Mouse (Mus musculus) kidney, embryonic 16.5 days (tissue): ENCODE data around the gene Smim4. TPM values are rescaled to one million over a fixed set of nuclear protein-coding genes. Genes with fewer than 3 reads are reported as not detected.

ENCODE experiments used
- ATAC-seq: fragments of 200-750 bp; cut with Nextera tagmentation; 2 replicates; pipeline ENCODE4 v1.8.0; 2017; ENCODE audit warnings: moderate TSS enrichment; ENCODE audit not compliant: low FRiP score, low TSS enrichment
- H3K27ac ChIP-seq: fragments of 300-500 bp; sonication (generic); 2 replicates; pipeline ENCODE4 v1.5.1; 2014; ENCODE audit warnings: low read length
- H3K27me3 ChIP-seq: fragments of 300-500 bp; sonication (generic); 2 replicates; pipeline ENCODE4 v1.6.1; 2014; ENCODE audit warnings: low read length, control low read depth, mixed read lengths; ENCODE audit not compliant: insufficient read depth
- H3K36me3 ChIP-seq: fragments of 300-500 bp; sonication (generic); 2 replicates; pipeline ENCODE4 v1.6.1; 2014; ENCODE audit warnings: low read length, control low read depth, mixed read lengths; ENCODE audit not compliant: insufficient read depth
- H3K4me1 ChIP-seq: fragments of 300-500 bp; sonication (generic); 2 replicates; pipeline ENCODE4 v1.6.1; 2014; ENCODE audit warnings: low read length, control low read depth, mixed read lengths; ENCODE audit not compliant: insufficient read depth
- H3K4me2 ChIP-seq: fragments of 300-500 bp; sonication (generic); replicated peaks from 2 replicates; pipeline ENCODE4 v1.6.1; 2014; ENCODE audit warnings: low read depth, low read length
- H3K4me3 ChIP-seq: fragments of 300-500 bp; sonication (generic); 2 replicates; pipeline ENCODE4 v1.5.1; 2014; ENCODE audit warnings: mild to moderate bottlenecking, low read length
- H3K9ac ChIP-seq: fragments of 300-500 bp; sonication (generic); replicated peaks from 2 replicates; pipeline ENCODE4 v1.6.1; 2014; ENCODE audit warnings: low read length
- H3K9me3 ChIP-seq: fragments of 300-500 bp; sonication (generic); 2 replicates; pipeline ENCODE4 v1.6.1; 2016; ENCODE audit warnings: low read length, control low read depth
- WGBS: fragments of 180-500 bp; shearing (Covaris S2); extraction: QIAGEN DNeasy Blood & Tissue Kit; methylation state at CpG from one replicate; pipeline ENCODE4 v1.1.7; 2014; 5-methylcytosine and 5-hydroxymethylcytosine counted together
- polyA plus RNA-seq: library from polyadenylated mRNA; unstranded; fragments of >200 nt; fragmentation: Nextera tagmentation; extraction: Ambion mirVana; gene quantifications from 2 replicates; pipeline ENCODE4 v1.2.1, GENCODE M21; 2015

Gene Smim4
- polyA plus RNA-seq, 1 experiment from 2014 or later: 105 TPM

GRCm38 (mm10) chr14:31166827-31167226 lies 38.1 kb upstream of the Smim4 start:
- H3K4me2 ChIP-seq: peak overlapping the region; percentile 44
- peak overlapping the region; percentile 44; the same call in 1 of the 2 replicates for H3K9ac ChIP-seq
- H3K9me3 ChIP-seq: no peaks in the 10 kb centered on the region
- H3K27ac ChIP-seq: 0 out of 2 replicates have a peak overlapping the region, but pooled peaks have one; percentile 51
- peak overlapping the region; percentile 29 for H3K4me3 ChIP-seq
- H3K27me3 ChIP-seq: no peaks in the 10 kb centered on the region
- peaks cover 21% of the 10 kb centered on the region for H3K4me1 ChIP-seq
- ATAC-seq: no peak
- H3K36me3 ChIP-seq: peaks cover 20% of the 10 kb centered on the region
- WGBS: 29% methylated on average over 9 of the region's 9 CpGs

- WGBS: 26% methylated on average over 10 of the region's 10 CpGs
- Histone ChIP-seq H3K9me3 (no peaks in the 10 kb centered on the region), H3K27me3 (no peaks in the 10 kb centered on the region), H3K9ac (peak overlapping the region; percentile 44; the same call in 1 of the 2 replicates), H3K4me1 (peaks cover 21% of the 10 kb centered on the region), H3K27ac (peak overlapping the region; percentile 51; the same call in 1 of the 2 replicates), H3K4me3 (peak overlapping the region; percentile 29), H3K36me3 (peaks cover 13% of the 10 kb centered on the region), H3K4me2 (peak overlapping the region; percentile 44)
- no peak for ATAC-seq
These were observed 37.4 kb upstream of the Smim4 start for GRCm38 (mm10) chr14:31165991-31166630.

GRCm38 (mm10) chr14:31165458-31165857 lies 36.7 kb upstream of the Smim4 start:
- H3K36me3 ChIP-seq: peaks cover 7% of the 10 kb centered on the region
- peak overlapping the region; percentile 35; the same call in 1 of the 2 replicates for H3K27ac ChIP-seq
- H3K27me3 ChIP-seq: no peaks in the 10 kb centered on the region
- WGBS: 35% methylated on average over 7 of the region's 7 CpGs
- no peaks in the 10 kb centered on the region for H3K9me3 ChIP-seq
- no peak overlapping the region for H3K4me2 ChIP-seq
- no peak overlapping the region for H3K4me3 ChIP-seq
- peaks cover 21% of the 10 kb centered on the region for H3K4me1 ChIP-seq
- peak; percentile 53 for ATAC-seq
- H3K9ac ChIP-seq: no peak overlapping the region

GRCm38 (mm10) chr14:31165010-31165409 lies 36.3 kb upstream of the Smim4 start:
- no peak for ATAC-seq
- 26% methylated on average over 2 of the region's 2 CpGs for WGBS
- no peak overlapping the region for H3K4me3 ChIP-seq
- H3K4me2 ChIP-seq: no peak overlapping the region
- H3K9me3 ChIP-seq: no peaks in the 10 kb centered on the region
- H3K36me3 ChIP-seq: 0 out of 2 replicates have a peak, but pooled peaks cover 2% of the 10 kb centered on the region
- H3K4me1 ChIP-seq: peaks cover 21% of the 10 kb centered on the region
- no peaks in the 10 kb centered on the region for H3K27me3 ChIP-seq
- H3K9ac ChIP-seq: no peak overlapping the region
- peak overlapping the region; percentile 35; the same call in 1 of the 2 replicates for H3K27ac ChIP-seq

- no peak overlapping the region for H3K4me2 ChIP-seq
- ATAC-seq: no peak
- 81% methylated on average over 8 of the region's 8 CpGs for WGBS
These were observed 35.3 kb upstream of the Smim4 start for GRCm38 (mm10) chr14:31164067-31164466.

GRCm38 (mm10) chr14:31161638-31162037 lies 32.9 kb upstream of the Smim4 start:
- 56% methylated on average over 10 of the region's 10 CpGs for WGBS
- no peak overlapping the region for H3K4me2 ChIP-seq
- no peaks in the 10 kb centered on the region for H3K9me3 ChIP-seq
- no peak for ATAC-seq
- H3K27ac ChIP-seq: no peak overlapping the region
- peaks cover 21% of the 10 kb centered on the region for H3K4me1 ChIP-seq
- H3K36me3 ChIP-seq: no peaks in the 10 kb centered on the region
- no peaks in the 10 kb centered on the region for H3K27me3 ChIP-seq
- no peak overlapping the region for H3K9ac ChIP-seq
- H3K4me3 ChIP-seq: no peak overlapping the region

More at GRCm38 (mm10) chr14:31164067-31164466, 35.3 kb upstream of the Smim4 start:
- Histone ChIP-seq H3K4me3 (no peak overlapping the region), H3K27ac (no peak overlapping the region), H3K9ac (no peak overlapping the region), H3K4me1 (peaks cover 21% of the 10 kb centered on the region), H3K27me3 (no peaks in the 10 kb centered on the region), H3K9me3 (no peaks in the 10 kb centered on the region), H3K36me3 (no peaks in the 10 kb centered on the region)

- H3K9me3 ChIP-seq: no peaks in the 10 kb centered on the region
- H3K9ac ChIP-seq: no peak overlapping the region
- 78% methylated on average over 7 of the region's 7 CpGs for WGBS
- no peaks in the 10 kb centered on the region for H3K36me3 ChIP-seq
- H3K4me3 ChIP-seq: no peak overlapping the region
- peaks cover 17% of the 10 kb centered on the region for H3K4me1 ChIP-seq
- H3K27ac ChIP-seq: no peak overlapping the region
- no peaks in the 10 kb centered on the region for H3K27me3 ChIP-seq
- H3K4me2 ChIP-seq: no peak overlapping the region
- no peak for ATAC-seq
These were observed 32.4 kb upstream of the Smim4 start for GRCm38 (mm10) chr14:31161191-31161590.

- H3K4me3 ChIP-seq: no peak overlapping the region
- H3K27ac ChIP-seq: no peak overlapping the region
- WGBS: 79% methylated on average over 27 of the region's 27 CpGs
- H3K9ac ChIP-seq: no peak overlapping the region
- no peaks in the 10 kb centered on the region for H3K36me3 ChIP-seq
- H3K9me3 ChIP-seq: no peaks in the 10 kb centered on the region
- H3K27me3 ChIP-seq: no peaks in the 10 kb centered on the region
- ATAC-seq: no peak
- peaks cover 10% of the 10 kb centered on the region for H3K4me1 ChIP-seq
- no peak overlapping the region for H3K4me2 ChIP-seq
These were observed 31.7 kb upstream of the Smim4 start for GRCm38 (mm10) chr14:31160196-31161150.

- Histone ChIP-seq H3K27me3 (no peaks in the 10 kb centered on the region), H3K36me3 (peaks cover 21% of the 10 kb centered on the region), H3K4me2 (no peak overlapping the region), H3K9me3 (0 out of 2 replicates have a peak, but pooled peaks cover 5% of the 10 kb centered on the region), H3K4me1 (no peaks in the 10 kb centered on the region), H3K4me3 (no peak overlapping the region), H3K27ac (no peak overlapping the region), H3K9ac (no peak overlapping the region)
- WGBS: 82% methylated on average over 11 of the region's 11 CpGs
- no peak for ATAC-seq
These were observed 16.9 kb upstream of the Smim4 start for GRCm38 (mm10) chr14:31145694-31146093.
